Mouse (Mus musculus) urinary bladder, postnatal 0 days (tissue): ENCODE data around the gene Ddi1. TPM values are rescaled to one million over a fixed set of nuclear protein-coding genes. Genes with fewer than 3 reads are reported as not detected.

Experiments used
- polyA plus RNA-seq: library from polyadenylated mRNA; unstranded; fragments of >200 nt; fragmentation: Nextera tagmentation; extraction: Ambion mirVana; gene quantifications from 2 replicates; pipeline ENCODE4 v1.2.1, GENCODE M21; 2015

The Ddi1 gene
- 0.13 TPM in 2 replicates for polyA plus RNA-seq

DNA sequence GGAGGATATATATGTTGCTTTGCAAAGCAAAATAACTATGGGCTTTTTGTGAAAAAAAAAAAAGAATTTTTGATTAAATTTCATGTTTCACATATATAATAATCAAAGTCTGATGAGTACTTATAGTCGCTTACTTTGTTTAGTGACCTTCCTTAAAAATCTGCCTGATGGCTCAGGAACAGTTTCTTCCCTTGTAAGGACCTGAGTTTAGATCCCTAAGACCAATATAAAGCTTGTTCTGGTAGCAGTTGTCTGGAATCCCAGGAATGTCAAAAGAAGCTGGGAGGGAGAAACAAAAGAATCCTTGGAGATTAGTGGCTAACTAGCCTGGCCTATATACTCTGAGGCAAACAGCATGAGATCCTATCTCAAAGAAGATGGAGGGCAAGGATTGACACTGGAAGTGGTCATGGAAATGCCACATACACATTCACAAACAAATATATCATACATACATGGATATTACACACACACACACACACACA, at the start of gene Ddi1:
Gene Ddi1, minus strand, starts transcription at position 51 of the 485 bp plus-strand sequence.

Other genes starting within 250 kb of the Ddi1 start
- 19.5 and 27.8 TPM in 2 replicates for gene Pdgfd, start 101.3 kb downstream of the Ddi1 start, polyA plus RNA-seq